Mouse (Mus musculus): ENCODE data around the gene Syf2. TPM values are rescaled to one million over a fixed set of nuclear protein-coding genes. Genes with fewer than 3 reads are reported as not detected.

Gene Syf2
- polyA plus RNA-seq, 1 experiment from 2014 or later: 78.9 TPM

DNA sequence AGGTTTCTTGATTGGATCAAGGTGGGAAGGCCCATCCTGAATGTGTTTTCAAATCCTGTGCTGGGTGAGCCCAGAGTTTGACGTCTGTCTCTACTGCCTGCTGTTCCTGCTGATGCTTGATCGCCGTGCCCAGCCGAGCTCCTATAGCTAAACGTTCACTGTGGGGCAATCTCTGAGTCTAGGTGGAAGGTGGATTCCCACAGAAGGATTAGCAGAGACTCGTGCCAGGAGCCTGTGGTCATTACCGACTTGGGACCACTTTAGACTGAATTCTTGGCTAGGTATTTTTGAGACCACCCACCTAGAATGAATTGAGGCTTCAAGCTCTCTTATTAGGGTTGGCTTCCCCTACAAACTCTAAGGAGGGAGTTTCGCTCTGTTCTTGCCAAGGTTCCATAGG, 48.2 kb downstream of the Syf2 start:
- no peaks in the 10 kb centered on the region for H3K9me3 ChIP-seq (replicated peaks; ENCODE audit: control insufficient read depth, low read length)
- H3K4me1 ChIP-seq (ENCODE audit: control insufficient read depth, insufficient read depth, low read length): no peaks in the 10 kb centered on the region
- H3K36me3 ChIP-seq (ENCODE audit: control insufficient read depth, insufficient read depth): no peaks in the 10 kb centered on the region
- ATAC-seq (replicated peaks; ENCODE audit: extremely low read depth, insufficient read depth, low FRiP score): no peak
- no peak overlapping the region for H3K4me2 ChIP-seq (ENCODE audit: low read depth, low read length)
- no peak overlapping the region for H3K9ac ChIP-seq (ENCODE audit: low read length)
- H3K27me3 ChIP-seq (ENCODE audit: control insufficient read depth, insufficient read depth, low read length): no peaks in the 10 kb centered on the region
- H3K27ac ChIP-seq (ENCODE audit: low read length): no peak overlapping the region
- H3K4me3 ChIP-seq (ENCODE audit: low read length): no peak overlapping the region
- WGBS: 72% methylated on average over 8 of the region's 8 CpGs

DNA sequence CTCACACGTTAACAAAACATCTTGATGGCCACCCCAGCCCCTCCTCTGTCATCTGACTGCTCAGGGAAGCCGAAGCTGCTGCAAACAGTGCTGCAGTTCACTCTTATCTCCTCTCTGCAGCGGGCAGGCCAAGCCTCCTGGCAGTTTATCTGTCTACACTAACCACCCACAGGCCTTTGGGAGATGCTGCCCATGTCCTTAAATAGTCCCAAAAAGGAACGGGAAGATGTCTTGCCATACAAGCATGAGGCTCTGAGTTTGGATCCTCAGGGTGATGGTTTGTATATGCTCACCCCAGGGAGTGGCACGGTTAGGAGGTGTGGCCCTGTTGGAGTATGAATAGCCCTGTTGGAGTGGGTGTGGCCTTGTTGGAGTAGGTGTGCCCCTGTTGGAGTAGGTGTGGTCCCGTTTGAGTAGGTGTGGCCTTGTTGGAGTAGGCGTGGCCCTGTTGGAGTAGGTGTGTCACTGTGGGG, 51.3 kb downstream of the Syf2 start:
- no peak overlapping the region for H3K4me3 ChIP-seq (ENCODE audit: low read length)
- no peak overlapping the region for H3K4me2 ChIP-seq (ENCODE audit: low read depth, low read length)
- H3K36me3 ChIP-seq (ENCODE audit: control insufficient read depth, insufficient read depth): no peaks in the 10 kb centered on the region
- WGBS: 28% methylated on average over 7 of the region's 7 CpGs
- H3K27me3 ChIP-seq (ENCODE audit: control insufficient read depth, insufficient read depth, low read length): no peaks in the 10 kb centered on the region
- no peak for ATAC-seq (replicated peaks; ENCODE audit: extremely low read depth, insufficient read depth, low FRiP score)
- no peak overlapping the region for H3K27ac ChIP-seq (ENCODE audit: low read length)
- H3K4me1 ChIP-seq (ENCODE audit: control insufficient read depth, insufficient read depth, low read length): no peaks in the 10 kb centered on the region
- H3K9me3 ChIP-seq (replicated peaks; ENCODE audit: control insufficient read depth, low read length): no peaks in the 10 kb centered on the region
- no peak overlapping the region for H3K9ac ChIP-seq (ENCODE audit: low read length)

DNA sequence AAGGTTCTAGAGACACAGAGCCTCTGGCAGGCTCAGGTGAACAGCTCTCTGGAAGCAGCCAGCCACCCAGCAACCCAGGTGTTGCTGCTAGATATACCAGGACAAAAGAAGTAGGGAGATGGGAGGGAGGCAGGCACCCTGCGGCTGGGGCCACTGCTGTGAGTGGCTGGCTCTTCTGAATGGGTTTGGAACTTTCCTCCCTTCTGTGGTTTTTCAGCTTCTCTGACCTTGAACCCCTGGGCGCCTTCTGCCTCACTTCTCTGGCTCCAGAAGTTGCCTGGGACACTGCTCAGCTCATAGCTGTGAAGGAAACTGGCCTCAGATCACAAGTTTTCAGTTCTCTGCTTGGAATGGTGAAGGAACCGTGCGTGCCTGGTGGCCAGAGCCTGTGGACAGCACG, 52.4 kb downstream of the Syf2 start:
- Histone ChIP-seq H3K9ac (ENCODE audit: low read length) (no peak overlapping the region), H3K27me3 (ENCODE audit: control insufficient read depth, insufficient read depth, low read length) (no peaks in the 10 kb centered on the region), H3K36me3 (ENCODE audit: control insufficient read depth, insufficient read depth) (no peaks in the 10 kb centered on the region), H3K4me1 (ENCODE audit: control insufficient read depth, insufficient read depth, low read length) (no peaks in the 10 kb centered on the region), H3K4me3 (ENCODE audit: low read length) (no peak overlapping the region), H3K9me3 (replicated peaks; ENCODE audit: control insufficient read depth, low read length) (no peaks in the 10 kb centered on the region), H3K27ac (ENCODE audit: low read length) (no peak overlapping the region), H3K4me2 (ENCODE audit: low read depth, low read length) (no peak overlapping the region)
- 58% methylated on average over 5 of the region's 5 CpGs for WGBS
- ATAC-seq (replicated peaks; ENCODE audit: extremely low read depth, insufficient read depth, low FRiP score): no peak

DNA sequence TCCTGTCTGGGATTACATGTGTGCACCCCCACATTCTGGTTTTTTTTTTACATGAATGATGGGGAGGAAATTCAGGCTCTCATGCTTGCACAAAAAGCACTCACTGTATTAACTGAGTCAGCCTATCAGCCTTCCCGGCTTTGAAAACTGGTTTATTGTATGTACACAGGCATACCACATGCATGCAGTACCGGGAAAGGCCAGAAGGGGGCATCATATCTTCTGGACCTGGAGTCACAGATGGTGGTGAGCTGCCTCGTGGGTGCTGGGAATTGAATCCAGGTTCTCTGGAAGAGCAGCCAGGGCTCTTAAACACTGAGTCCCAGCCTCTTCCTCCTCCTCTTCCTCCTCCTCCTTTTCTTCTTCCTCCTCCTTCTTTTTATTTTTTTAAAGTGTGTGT, 53.9 kb downstream of the Syf2 start:
- H3K9me3 ChIP-seq (replicated peaks; ENCODE audit: control insufficient read depth, low read length): no peaks in the 10 kb centered on the region
- H3K27ac ChIP-seq (ENCODE audit: low read length): no peak overlapping the region
- ATAC-seq (replicated peaks; ENCODE audit: extremely low read depth, insufficient read depth, low FRiP score): no peak
- H3K4me2 ChIP-seq (ENCODE audit: low read depth, low read length): no peak overlapping the region
- no peak overlapping the region for H3K9ac ChIP-seq (ENCODE audit: low read length)
- no peaks in the 10 kb centered on the region for H3K4me1 ChIP-seq (ENCODE audit: control insufficient read depth, insufficient read depth, low read length)
- H3K36me3 ChIP-seq (ENCODE audit: control insufficient read depth, insufficient read depth): no peaks in the 10 kb centered on the region
- 68% methylated on average over 3 of the region's 3 CpGs for WGBS
- H3K4me3 ChIP-seq (ENCODE audit: low read length): no peak overlapping the region
- H3K27me3 ChIP-seq (ENCODE audit: control insufficient read depth, insufficient read depth, low read length): no peaks in the 10 kb centered on the region

DNA sequence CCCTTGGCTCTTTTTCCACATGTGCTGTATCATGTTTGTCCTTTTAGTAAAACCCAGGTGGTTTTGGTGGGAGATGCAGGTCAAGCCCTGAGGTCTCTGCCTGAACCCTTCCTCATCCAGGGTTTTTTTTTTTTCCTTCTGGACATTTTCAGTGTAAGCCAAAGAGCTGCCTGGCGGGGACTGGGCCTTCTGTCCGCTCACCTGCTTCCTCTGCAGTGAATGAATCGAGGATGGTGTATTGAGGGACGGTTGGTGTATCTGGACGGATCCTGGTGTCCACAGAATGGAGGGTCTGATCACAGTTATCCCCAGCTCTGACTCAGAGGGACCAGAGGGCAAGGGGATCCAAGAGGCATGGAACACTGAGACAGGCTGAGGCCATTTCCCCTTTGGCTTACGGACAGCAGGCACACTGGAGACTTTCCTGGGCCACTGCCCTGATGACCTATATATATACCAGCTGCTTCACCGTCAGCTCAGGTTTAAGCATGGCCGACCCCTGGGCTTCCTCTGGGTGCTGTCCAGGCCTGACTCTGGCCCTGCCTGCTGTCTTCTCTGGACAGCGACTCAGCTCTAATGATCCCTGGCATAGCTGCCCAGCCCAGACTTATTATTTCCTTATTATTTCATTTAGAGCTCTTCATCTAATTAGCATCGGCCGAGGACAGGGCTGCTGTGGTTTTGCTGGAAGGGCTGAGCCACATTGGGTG, 55.1 kb downstream of the Syf2 start:
- no peaks in the 10 kb centered on the region for H3K27me3 ChIP-seq (ENCODE audit: control insufficient read depth, insufficient read depth, low read length)
- no peak overlapping the region for H3K4me2 ChIP-seq (ENCODE audit: low read depth, low read length)
- H3K27ac ChIP-seq (ENCODE audit: low read length): no peak overlapping the region
- no peak overlapping the region for H3K9ac ChIP-seq (ENCODE audit: low read length)
- WGBS: 73% methylated on average over 11 of the region's 11 CpGs
- H3K4me3 ChIP-seq (ENCODE audit: low read length): no peak overlapping the region
- no peaks in the 10 kb centered on the region for H3K9me3 ChIP-seq (replicated peaks; ENCODE audit: control insufficient read depth, low read length)
- H3K4me1 ChIP-seq (ENCODE audit: control insufficient read depth, insufficient read depth, low read length): no peaks in the 10 kb centered on the region
- H3K36me3 ChIP-seq (ENCODE audit: control insufficient read depth, insufficient read depth): no peaks in the 10 kb centered on the region
- ATAC-seq (replicated peaks; ENCODE audit: extremely low read depth, insufficient read depth, low FRiP score): no peak

DNA sequence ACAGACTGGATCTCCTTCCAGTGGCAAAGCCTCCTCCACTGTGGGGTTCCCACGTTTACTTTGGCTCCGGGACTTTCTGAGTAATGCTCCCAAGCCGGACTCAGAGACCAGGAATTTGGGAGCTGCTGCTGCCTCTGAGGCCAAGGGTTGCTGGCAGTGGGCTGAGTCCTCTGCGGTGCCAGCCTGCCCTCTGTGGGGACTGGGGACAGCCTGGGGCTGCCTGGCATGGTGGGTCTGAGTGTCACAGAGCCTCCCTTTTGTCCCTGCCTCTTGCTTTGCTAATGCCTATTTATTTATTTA, 55.6 kb downstream of the Syf2 start:
- H3K27me3 ChIP-seq (ENCODE audit: control insufficient read depth, insufficient read depth, low read length): 0 out of 2 replicates have a peak, but pooled peaks cover 2% of the 10 kb centered on the region
- H3K9ac ChIP-seq (ENCODE audit: low read length): no peak overlapping the region
- H3K27ac ChIP-seq (ENCODE audit: low read length): no peak overlapping the region
- 51% methylated on average over 4 of the region's 4 CpGs for WGBS
- no peaks in the 10 kb centered on the region for H3K36me3 ChIP-seq (ENCODE audit: control insufficient read depth, insufficient read depth)
- H3K4me2 ChIP-seq (ENCODE audit: low read depth, low read length): no peak overlapping the region
- H3K4me1 ChIP-seq (ENCODE audit: control insufficient read depth, insufficient read depth, low read length): no peaks in the 10 kb centered on the region
- no peaks in the 10 kb centered on the region; the same call in 1 of the 2 replicates for H3K9me3 ChIP-seq (replicated peaks; ENCODE audit: control insufficient read depth, low read length)
- no peak overlapping the region for H3K4me3 ChIP-seq (ENCODE audit: low read length)
- no peak for ATAC-seq (replicated peaks; ENCODE audit: extremely low read depth, insufficient read depth, low FRiP score)

DNA sequence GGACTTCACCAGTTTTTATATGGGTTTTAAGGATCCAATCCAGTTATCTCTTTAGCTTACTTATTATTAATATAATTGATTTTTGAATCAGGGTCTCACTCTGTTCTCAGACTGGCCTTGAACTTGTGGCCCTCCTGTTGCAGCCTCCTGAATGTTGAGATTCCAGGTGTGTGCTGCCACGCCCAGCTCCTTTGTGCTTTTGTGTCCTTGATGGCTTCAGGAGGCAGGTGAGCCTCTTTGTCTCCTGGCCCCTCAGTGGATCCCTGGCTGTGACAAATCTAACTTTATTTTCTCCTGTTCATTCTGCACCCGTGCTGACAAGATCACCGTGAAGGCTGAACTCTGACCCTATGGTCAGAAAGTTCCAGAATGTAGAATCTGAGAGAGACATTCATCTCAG, 56.3 kb downstream of the Syf2 start:
- H3K4me2 ChIP-seq (ENCODE audit: low read depth, low read length): no peak overlapping the region
- no peak overlapping the region for H3K27ac ChIP-seq (ENCODE audit: low read length)
- WGBS: 78% methylated on average over 3 of the region's 3 CpGs
- no peak overlapping the region for H3K9ac ChIP-seq (ENCODE audit: low read length)
- H3K4me1 ChIP-seq (ENCODE audit: control insufficient read depth, insufficient read depth, low read length): no peaks in the 10 kb centered on the region
- H3K4me3 ChIP-seq (ENCODE audit: low read length): no peak overlapping the region
- 0 out of 2 replicates have a peak, but pooled peaks cover 2% of the 10 kb centered on the region for H3K27me3 ChIP-seq (ENCODE audit: control insufficient read depth, insufficient read depth, low read length)
- H3K36me3 ChIP-seq (ENCODE audit: control insufficient read depth, insufficient read depth): no peaks in the 10 kb centered on the region
- ATAC-seq (replicated peaks; ENCODE audit: extremely low read depth, insufficient read depth, low FRiP score): no peak
- no peaks in the 10 kb centered on the region; the same call in 1 of the 2 replicates for H3K9me3 ChIP-seq (replicated peaks; ENCODE audit: control insufficient read depth, low read length)

Other genes starting within 250 kb of the Syf2 start
- gene Man1c1, start 226.6 kb upstream of the Syf2 start, polyA plus RNA-seq (2015; fragmentation: Nextera tagmentation; extraction: Ambion mirVana): 4.4 and 5.1 TPM in 2 replicates
- gene Ldlrap1, start 162.9 kb upstream of the Syf2 start, polyA plus RNA-seq (2015; fragmentation: Nextera tagmentation; extraction: Ambion mirVana): 14.7 and 15.8 TPM in 2 replicates
- 23.1 and 25.3 TPM in 2 replicates for gene Maco1, start 77.6 kb upstream of the Syf2 start, polyA plus RNA-seq (2015; fragmentation: Nextera tagmentation; extraction: Ambion mirVana)
- gene Rhd, start 66.4 kb upstream of the Syf2 start, polyA plus RNA-seq (2015; fragmentation: Nextera tagmentation; extraction: Ambion mirVana): 4.3 and 4.5 TPM in 2 replicates
- 143 and 150 TPM in 2 replicates for gene Tmem50a, start 15.9 kb upstream of the Syf2 start, polyA plus RNA-seq (2015; fragmentation: Nextera tagmentation; extraction: Ambion mirVana)
- gene Rsrp1, start 7.3 kb upstream of the Syf2 start, polyA plus RNA-seq (2015; fragmentation: Nextera tagmentation; extraction: Ambion mirVana): 399 and 472 TPM in 2 replicates
- 0.89 and 1.3 TPM in 2 replicates for gene Runx3, start 189.8 kb downstream of the Syf2 start, polyA plus RNA-seq (2015; fragmentation: Nextera tagmentation; extraction: Ambion mirVana)